Mouse (Mus musculus) thymus, postnatal 0 days (tissue): ENCODE data around the gene Trappc11. TPM values are rescaled to one million over a fixed set of nuclear protein-coding genes. Genes with fewer than 3 reads are reported as not detected.

Experiments
- DNase-seq: peaks from one replicate; pipeline ENCODE4 v3.0.0-alpha.2; 2015; ENCODE audit warnings: low spot score
- polyA plus RNA-seq: library from polyadenylated mRNA; unstranded; fragments of >200 nt; fragmentation: Nextera tagmentation; extraction: Ambion mirVana; gene quantifications from 2 replicates; pipeline ENCODE4 v1.2.1, GENCODE M21; 2015

The Trappc11 gene
- 26.5 and 27.0 TPM in 2 replicates for polyA plus RNA-seq

DNA sequence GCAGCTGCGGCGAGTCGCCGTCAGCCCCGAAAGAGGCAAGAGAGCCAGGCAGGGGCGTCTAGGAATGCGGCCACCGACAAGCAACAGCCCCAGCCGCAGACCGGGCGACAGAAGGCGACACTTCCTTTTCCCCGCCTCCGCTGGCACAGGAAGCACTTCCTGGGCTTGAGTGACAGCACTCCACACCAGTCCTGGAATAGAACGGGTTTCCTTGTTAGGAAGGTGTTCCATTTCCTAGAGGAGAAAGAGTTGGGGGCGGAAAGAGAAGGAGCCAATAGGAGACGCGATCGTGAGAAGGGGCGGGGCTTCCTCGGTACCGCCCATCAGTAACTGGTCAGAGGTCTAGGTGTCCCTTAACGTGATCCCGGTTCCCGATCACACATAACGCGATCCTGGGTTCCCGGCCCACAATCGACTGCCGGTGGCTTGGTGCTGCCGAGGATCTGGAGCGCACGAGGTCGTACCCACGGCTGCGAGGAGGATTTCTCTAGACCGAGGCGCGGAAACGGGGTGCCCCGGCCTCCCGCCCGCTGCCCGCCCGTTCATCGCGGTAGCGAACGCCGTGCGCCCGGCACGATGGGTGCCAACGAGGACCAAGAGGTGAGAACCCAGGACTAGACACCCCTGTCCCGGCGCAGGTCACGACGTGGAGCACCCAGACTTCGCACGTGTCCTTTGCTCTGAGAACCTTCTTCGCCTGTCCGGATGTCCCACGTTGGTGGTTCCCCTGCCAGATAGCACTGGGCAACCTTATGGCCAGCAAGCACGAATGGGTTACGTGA is at the start of gene Trappc11, which contains the start of gene Rwdd4a:
Trappc11 (minus strand) TSS at position 127 of the 782 bp plus-strand sequence.
Rwdd4a (plus strand) TSS at position 321 of the 782 bp plus-strand sequence.
- DNase-seq: peak; percentile 96

DNA sequence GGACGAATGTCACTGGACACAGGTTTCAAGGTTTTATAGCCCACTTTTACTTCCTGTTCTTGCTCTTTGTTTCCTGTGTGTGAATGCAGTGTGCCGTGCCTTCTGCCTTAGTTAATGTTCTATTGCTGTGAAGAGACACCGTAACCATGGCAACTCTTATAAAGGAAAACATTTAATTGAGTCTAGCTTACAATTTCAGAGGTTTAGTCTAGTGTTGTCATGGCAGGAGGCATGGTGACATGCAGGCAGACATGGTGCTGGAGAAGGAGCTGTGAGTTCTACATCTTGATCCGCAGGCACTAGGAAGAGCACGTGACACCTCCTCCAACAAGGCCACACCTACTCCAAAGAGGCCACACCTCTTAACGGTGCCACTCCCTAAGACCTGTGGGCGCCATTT is 48.2 kb upstream of the Trappc11 start:
- DNase-seq: no peak

DNA sequence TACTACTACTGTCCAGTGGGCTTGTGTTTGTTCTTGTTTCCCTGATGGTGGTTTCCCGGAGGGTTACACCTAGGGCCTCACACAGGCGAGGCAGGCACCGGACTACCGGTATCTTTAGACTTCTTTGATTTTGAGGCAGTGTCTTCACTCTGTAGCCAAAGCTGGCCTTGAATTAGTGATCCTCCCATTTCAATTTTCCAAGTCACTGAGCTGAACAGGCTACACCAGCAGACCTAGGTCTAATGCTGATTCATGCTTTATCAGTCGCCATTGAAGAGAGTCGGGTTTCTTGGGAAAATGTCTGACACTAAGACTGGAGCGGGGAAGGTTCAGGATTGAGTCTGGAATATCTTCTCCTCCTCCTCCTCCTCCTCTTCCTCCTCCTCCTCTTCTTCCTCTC is 40.2 kb upstream of the Trappc11 start:
- DNase-seq: no peak

DNA sequence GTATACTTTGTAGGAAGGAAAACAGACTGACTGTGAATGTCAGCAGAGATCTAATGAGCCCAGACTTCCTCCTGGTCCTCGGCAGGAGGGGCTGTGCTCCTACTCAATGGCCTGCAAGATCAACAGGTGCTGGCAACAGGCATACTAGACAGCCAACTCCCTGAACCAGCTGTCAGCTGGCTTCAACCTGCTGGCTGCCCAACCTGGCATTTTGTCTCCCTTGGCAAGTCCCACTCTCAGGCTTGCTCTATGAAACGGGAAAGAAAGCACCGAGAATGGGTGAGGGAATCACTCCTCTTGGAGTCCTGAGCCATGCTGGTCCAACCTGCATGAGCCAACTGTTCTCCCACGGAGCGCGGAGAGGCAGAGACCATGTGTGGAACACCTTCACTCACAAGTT is 36.9 kb upstream of the Trappc11 start:
- no peak for DNase-seq

DNA sequence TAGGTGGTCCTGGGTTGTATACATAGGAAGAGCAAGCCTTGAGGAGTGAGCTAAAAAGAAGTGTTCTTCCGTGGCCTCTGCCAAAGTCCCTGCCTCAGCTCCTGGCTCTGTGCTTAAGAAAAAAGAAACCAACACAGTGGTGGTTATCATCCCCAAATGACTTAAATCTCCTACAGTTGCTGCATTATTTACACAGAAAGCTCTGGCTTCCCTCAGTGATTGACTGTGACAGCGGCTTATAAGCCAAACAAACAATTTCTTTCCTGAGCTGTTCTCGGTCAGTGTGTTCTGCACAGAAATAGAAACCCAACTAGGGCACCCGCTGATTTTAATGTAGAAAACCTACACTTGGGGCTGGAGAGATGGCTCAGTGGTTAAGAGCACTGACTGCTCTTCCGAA is 34.8 kb upstream of the Trappc11 start:
- DNase-seq: no peak

DNA sequence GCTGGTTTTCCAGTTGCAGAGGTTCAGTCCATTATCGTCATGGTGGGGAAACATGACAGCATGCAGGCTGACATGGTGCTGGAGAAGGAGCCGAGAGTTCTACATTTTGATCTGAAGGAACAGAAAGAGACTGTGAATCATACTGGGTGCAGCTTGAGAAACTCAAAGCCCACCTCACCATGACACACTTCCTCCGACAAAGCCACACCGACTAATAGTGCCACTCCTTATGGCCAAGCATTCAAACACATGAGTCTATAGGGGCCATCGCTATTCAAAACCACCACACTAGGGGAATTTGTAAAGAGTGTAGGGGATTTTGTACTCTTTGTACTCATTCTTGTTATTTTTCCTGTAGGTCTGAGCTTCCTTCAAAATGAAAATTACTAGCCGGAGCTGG is 33.3 kb upstream of the Trappc11 start:
- DNase-seq: no peak

DNA sequence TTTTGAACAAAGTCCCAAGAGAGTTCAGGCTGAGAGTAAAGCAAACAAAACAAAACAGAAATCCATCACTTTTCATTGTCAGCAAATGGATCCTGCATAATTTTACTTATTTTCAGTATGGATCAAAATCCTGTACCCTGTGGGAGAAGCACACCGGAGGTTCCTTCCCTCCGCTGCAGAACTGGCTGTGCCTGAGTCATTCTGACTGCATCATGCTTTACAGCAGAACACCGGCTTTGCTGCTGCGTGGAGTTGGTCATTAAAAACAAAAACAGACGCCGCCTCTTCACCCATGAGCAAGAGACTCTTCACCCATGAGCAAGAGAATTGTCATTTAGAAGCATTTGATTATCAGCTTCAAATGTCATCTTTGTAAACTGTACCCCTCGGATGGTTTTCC is 27.5 kb upstream of the Trappc11 start:
- no peak for DNase-seq

DNA sequence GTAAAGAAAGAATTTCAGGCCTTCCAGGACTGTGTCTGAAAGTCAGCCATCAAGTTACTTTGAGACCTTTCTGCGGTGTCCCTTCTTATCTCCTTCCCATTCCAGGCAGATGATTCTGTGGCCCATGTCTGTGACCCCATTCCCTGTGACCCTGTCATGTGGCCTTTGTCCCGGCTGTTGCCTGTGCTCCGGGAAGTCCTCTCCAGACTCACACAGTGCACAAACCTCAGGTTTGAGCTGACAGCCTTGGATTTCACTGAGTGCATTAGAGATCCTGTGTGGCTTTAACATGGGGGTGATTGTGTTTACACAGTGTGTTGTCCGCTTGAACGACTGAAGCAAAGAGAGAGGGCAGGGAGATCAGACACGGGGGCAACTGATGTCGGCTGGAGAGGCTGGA is 25.0 kb upstream of the Trappc11 start:
- no peak for DNase-seq

DNA sequence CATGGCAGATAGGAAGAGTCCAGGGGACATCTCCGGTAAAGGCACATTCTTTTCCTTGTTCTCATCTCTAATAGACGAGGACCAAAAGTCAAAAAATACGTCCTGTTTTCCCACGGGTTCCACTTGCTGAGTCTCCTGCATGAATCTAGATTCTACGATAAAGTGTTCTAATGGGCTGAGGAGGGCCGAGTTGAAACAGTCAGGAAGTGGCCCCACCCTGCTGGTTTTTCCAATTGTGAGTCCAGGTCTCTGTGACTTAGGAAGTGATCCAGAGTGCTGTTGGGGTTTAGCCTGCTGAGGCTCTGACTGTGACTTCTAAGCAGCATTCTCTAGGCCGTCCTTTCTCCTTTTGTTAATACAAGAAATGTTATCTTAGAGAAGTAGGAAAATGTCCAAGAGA is 23.2 kb upstream of the Trappc11 start:
- DNase-seq: no peak

DNA sequence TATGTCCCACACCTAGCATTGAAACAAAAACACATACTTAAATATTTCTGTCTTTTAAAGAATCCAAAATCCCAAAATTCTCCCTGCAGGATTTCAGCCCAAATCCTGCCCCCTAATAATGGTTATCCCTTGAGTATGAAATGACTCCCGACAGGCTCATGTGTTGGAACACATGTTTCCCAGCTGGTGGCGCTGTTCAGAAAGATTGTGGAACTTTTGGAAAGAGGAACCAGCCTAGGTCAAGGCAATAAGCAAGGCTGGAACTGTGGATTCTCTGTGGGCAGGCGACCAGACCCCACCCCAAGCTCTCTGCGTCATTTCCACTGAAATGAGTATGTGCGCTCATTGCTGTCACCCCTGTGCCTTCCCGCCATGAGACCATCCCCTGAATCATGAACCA is 20.3 kb upstream of the Trappc11 start:
- no peak for DNase-seq

DNA sequence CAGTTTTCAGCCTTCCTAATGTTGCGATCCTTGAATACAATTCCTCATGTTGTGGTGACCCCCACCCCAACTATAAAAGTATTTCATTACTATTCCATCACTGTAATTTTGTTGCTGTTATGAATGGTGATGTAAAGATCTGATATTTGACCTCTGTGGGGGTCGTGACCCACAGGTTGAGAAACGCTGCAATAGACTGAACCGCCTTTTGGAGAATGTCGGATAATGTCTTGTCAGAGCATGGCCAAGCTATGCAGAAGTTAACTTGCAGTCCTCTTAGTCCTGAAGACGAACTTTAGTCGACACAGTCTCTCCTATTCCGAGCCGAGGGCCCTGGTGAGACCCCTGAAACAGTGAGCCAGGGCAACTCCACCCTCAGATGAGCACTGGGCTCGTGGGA is 13.8 kb upstream of the Trappc11 start:
- DNase-seq: no peak

DNA sequence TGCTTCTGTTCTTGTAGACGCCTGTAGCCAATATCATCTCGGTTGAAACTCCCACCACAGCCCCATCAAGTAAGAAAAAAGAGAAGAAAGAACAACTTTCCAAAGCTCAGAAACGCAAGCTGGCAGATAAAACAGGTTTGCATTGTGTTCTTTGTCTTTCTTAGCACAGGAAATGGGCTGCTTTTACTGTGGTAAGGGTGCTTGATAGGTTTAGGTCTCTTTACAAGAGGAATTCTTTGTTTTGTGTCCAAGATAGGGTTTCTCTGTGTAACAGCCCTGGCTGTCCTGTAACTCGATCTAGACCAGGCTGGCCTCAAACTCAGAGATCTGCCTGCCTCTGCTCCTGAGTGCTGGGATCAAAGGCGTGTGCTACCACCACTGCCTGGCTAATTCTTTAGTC is 10.8 kb upstream of the Trappc11 start:
- no peak for DNase-seq

DNA sequence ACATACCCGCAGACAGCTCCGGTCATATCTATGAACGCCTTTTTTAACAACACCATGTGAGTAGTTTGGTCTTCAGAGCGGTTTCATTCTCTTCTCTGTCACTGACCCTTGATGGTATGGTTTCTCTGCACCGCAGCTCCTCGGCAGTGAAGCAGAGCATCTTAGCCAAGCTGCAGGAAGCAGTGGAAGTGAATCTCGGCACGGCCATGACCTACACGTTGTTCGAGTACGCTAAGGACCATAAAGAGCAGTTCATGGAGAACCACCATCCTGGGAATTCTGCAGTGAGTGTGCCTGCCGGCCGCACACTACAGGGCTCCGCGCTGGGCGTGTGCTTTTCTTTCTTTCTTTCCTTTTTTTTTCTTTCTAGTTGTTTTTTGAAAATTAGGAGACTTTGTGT is 9.5 kb upstream of the Trappc11 start:
- no peak for DNase-seq

DNA sequence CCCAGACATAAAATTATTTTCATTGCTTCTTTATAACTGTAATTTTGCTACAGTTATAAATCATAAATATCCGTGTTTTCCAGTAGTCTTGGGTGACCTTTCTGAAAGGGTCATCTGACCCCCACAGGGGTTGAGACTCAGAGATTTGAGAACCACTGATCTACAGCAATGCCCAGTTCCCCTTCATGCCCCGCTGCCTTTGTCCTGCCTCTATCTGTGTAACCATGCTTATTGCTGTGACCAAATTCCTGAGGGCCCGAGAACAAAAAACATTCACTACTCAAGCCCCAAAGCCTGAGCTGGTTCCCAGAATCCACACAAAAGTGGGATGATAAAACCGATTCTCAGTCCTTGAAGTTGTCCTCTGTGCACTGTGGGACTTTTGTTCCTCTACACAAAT is 5.1 kb upstream of the Trappc11 start:
- DNase-seq: no peak

DNA sequence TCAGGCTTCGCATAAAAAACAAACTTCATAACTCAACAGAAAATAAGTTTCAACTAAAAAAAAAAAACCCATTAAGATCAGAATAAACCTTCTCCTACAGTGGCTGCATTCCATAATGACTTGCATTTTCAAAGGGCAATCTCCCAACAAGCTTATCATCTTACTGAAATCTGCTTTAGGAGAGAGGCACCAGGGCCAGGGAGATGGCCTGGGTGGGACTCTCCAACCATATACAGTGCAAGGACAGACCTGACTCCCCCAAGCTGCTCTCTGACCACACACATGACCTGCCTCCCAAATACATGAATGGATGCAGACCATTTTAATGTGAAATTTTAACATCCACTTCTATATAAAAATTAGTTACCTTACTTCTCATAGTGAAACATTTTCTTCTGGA is 5.2 kb downstream of the Trappc11 start:
- DNase-seq: no peak

DNA sequence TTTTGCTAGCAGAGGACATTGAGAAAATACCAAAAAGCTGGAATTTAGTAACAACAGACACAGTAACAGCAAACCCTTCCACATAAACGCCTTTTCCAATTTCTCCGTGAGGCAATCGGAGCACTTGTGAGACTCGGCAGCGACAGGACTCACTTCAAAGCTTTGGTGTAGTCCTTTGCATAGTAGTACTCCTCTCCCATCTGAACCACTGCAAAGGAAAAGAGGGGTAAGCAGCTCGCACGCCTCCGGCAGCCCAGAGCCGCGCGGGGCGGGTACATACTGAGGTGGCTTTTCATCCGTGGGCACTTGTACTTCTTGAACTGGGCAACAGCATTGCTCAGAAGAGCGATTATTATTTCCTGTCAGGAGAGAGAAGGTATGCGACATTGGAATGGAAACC is 19.7 kb downstream of the Trappc11 start:
- DNase-seq: no peak

DNA sequence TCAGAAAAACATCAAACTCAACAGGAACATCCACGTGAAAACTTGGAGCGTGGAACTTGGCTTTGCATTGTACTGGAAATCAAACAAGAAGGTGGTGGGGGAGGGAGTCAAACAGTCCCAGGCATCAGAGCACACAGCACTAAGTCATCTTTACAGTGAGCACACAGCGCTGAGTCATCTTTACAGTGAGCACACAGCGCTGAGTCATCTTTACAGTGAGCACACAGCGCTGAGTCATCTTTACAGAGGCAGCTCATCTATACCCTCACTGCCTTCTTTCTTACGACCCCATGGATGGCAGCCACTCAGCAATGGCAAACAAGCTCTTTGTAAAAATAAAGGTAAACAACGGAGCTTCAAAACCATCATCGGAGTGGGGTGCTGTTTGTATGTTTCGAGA is 22.3 kb downstream of the Trappc11 start:
- no peak for DNase-seq

DNA sequence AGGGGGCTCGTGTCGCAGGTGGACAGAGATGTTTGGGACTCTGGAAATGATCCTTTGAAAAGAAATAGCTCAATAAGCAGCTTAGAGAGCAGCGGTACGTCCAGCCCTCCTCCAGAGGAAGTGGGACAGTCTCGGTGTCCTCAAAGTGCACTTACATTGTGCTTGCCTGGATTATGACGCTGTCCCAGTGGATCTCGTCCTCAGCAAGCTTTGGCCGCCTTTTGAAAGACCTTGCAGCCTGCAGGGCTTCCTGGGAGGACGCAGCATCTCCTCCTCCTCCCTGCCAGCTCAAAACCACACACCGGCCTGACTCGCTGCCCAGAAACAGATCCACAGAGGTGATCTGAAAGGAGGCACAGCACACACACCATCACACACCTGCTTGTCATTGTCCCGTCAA is 27.8 kb downstream of the Trappc11 start:
- DNase-seq: no peak

DNA sequence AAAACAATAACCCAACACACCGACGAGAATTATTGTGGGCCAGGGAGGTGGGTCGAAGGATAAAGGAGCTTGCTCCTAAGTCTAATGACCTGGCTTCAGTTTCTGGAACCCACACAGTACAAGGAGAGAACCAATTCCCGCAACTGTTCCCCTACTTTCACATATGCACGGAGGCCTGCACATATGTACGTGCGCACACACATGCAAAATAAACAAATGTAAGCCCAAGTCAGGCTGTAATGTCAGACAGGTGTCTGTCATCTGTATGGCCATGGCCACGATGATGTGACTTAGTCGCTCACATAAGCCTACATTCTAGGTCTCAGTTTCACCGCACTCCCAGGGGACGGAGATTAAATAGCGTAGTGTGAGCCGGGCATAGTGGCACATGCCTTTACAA is 30.7 kb downstream of the Trappc11 start:
- no peak for DNase-seq

DNA sequence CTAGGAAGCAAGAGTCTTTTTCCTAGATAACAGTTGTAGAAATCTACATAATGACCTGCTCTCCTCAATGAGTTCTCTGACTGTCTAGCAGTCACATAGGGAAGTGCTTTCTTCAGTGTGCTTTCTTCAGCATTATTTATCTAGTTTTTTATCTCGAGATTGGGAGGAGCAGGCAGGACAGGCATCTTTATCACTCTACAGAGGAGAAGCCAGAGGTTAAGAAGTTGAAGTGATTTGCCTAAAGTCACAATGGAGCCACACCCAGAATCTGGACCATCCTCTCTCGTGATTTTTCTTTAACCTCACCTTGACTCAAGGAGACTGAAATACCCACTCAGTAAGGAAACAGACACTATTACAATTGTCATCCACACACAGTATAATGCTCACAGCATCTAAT is 31.3 kb downstream of the Trappc11 start:
- DNase-seq: no peak

DNA sequence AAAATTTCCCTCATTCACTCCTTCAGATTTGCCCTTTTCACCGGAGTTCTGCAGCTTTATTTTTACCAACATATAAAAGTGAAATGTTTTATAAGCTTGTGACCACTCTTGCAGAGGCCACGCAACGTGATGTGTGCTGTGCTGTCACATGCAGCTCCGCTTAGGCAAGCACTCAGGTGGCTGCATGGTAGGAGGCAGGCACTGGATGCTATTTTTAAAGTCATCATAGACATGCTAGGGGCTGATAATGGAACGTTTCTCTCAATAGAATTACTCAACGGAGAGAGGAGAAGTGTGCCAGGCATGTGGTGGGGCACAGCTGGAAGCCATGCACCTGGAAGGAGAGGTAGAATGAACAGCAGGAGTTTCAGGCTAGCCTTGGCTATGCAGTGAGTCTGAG is 37.8 kb downstream of the Trappc11 start:
- no peak for DNase-seq

DNA sequence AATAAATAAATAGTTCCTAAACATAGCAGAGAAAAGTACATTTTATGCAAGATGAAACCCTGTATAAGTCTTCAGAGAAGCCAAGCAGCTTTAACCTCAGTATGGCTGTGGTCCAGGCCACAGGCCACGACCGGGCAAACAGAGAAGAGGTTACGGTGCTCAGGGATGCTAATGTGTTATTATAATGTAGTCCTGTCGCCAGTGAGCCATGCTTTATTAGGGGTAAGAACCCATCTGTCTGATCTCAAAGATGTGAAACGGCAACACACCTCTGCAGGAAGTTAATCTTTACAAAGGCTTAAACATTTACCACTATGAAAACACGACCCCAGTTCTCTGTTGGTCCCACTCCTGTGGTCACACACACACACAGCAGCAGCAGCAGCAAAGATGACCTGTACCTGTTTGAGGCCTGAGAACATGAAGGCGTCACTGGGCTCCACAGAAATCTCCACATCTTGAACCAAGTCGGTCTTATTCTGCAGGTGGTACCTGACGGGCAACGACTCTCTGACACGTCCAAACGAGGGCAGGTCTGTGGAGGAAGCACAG is 38.6 kb downstream of the Trappc11 start:
- DNase-seq: no peak

DNA sequence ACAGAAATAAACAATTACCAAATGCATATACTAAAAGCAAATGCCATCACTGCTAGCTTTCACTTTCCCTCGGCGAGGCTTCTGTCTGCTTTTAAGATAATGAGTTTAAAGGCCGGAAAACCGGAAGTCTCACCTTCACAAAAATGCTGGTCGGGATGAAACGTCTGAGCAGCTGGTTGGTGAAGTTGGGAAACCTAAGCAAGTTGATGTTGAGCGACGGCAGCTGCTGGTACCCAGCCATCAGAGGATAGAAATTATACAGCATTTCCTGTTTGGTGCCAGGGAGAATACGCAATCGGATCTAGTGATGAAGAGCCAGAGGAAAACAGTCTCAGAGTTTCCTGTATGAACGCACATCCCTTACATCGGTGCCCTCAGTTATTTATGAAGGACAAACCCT is 40.2 kb downstream of the Trappc11 start:
- no peak for DNase-seq
